Mouse (Mus musculus): ENCODE results near the gene Lrtm2.
"Not testable (repeated sequence)": the region's sequence is repeated elsewhere in the genome, so short reads cannot be mapped to it uniquely, and the experiment has no call there.

Gene Lrtm2

DNA sequence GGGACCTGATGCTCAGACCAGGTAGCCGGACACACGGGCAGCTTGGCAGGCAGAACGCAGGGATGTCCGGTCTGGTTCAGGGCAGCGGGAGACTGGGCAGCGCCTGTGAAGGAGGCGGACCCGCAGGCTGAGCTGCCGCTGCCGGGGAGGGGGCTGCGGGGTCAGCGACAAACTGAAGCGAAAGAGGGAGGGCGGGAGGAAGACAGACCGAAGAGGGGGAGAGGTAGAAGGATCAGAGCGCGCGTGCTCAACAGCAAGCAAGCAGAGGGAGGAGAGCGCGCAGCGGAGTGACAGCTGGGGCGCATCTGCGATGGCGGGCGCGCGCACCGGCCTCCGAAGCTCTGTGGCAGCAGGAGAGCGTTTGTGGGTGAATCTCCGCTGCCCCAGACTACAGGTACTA is at the start of gene Lrtm2:
TSS of gene Lrtm2 (minus strand) at position 261 of the 400 bp plus-strand sequence.
- DNase-seq: peak; percentile 14

DNA sequence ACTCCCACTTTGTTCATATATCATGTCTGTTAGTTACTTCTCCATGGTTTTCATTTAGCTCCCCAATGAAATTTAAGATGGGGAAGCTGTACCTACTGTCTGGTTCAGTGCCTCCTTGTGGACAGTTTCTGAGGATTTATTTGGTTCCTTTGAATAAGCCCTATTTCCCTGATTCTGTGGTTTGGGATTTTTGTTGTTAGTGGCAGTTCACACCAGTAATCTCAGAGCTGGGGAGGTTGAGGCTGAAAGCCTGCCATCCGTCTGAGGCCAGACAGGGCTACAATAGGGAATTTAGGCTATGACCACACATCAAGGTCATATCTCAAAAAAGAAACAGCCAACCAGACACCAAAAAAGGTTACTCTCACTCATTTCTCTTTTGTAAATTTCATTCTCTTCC is 48.1 kb upstream of the Lrtm2 start:
- no peak for DNase-seq

DNA sequence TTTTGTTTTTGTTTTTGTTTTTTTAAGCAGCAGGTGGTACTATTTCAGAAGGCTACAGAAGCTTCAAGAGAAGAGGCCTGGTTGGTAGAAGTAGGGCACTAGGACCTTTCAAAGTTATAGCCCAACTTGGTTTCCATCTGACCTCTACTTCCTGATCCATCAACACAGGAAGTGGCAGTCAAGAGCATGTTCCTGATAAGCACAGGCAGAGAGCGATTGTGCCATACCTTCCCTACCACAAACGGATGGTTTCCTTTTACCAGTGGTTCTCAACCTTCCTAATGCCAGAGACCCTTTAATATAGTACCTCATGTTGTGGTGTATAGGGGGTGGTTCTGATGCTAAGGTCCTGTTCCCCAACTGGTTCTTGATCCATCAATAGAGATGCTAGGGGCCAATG is 47.0 kb upstream of the Lrtm2 start:
- peak; percentile 18 for DNase-seq

- DNase-seq: no peak
Observed at GRCm38 (mm10) chr6:119375035-119375434, 44.5 kb upstream of the Lrtm2 start.

DNA sequence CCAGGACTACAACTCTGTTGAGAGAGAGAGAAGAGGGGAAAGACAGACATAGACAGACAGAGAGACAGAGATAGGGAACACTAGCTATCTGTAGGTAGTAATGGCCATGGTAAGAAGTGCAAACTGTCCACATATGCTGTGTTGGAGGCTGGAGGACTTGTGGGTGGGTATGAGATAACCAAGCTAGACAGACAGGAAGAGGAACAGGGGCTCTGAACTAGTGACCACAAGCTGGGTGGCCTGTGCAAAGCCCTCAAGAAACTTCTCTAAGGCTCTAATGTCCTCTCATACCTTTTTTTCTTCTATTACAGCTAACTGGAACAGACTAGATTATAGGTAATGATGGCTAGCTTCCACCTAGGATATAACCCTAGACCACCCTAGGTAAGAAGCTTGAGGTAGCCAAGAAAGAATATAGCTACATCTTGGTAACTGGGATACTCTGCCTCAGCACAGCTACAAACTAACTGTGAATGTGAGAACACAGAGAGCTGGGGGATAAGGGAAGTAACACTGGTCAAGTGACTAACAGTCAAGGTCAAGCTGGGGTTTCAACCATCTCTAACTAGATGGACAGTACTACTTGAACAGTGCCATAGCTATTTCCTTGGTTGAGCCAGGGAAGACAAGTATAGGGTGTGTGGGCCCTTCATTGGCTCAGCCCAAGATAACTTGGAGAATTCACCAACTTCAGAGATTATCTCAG is 42.6 kb upstream of the Lrtm2 start:
- no peak for DNase-seq

DNA sequence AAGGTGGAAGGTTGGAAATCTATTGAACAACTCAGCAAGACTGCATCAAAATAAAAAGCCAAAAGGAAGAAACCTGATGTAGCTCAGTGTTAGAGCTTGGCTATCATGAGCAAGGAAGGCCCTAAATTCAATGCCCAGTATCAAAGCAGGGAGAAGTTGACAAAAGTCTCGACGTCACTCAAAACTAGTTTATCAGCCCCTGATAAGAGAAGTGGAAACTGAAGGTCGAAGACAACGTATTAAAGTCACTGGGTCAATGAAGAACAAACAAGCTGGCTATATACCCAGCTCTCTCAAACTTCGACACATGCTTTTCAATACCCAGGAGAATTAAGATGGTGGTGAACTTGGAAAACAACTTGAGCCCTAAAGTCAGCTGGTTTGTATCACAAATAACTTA is 41.7 kb upstream of the Lrtm2 start:
- no peak for DNase-seq

- DNase-seq: no peak
Observed at GRCm38 (mm10) chr6:119371624-119372023, 41.1 kb upstream of the Lrtm2 start.

DNA sequence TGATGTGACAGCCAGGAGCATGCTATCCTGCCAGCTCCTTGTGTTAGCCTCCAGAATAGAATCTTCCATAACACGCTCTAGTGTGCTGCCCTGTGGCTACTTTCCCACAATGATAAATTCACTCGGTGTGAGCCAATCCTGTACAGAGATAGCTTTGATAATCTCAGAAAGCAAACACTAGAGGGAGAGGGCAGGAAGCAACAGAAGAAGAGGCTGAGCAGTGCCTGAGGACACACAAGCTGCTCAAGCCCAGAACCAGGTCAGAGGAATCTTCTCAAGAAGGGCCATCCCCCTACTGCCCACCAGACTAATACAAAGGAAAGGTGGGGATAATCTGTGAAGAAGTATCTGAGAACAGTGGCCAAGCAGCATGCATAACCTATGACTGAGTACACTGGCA is 36.8 kb upstream of the Lrtm2 start:
- DNase-seq: no peak

GRCm38 (mm10) chr6:119366800-119367199 is 36.2 kb upstream of the Lrtm2 start:
- not testable (repeated sequence) for DNase-seq

GRCm38 (mm10) chr6:119363593-119363992 is 33.0 kb upstream of the Lrtm2 start:
- DNase-seq: no peak

DNA sequence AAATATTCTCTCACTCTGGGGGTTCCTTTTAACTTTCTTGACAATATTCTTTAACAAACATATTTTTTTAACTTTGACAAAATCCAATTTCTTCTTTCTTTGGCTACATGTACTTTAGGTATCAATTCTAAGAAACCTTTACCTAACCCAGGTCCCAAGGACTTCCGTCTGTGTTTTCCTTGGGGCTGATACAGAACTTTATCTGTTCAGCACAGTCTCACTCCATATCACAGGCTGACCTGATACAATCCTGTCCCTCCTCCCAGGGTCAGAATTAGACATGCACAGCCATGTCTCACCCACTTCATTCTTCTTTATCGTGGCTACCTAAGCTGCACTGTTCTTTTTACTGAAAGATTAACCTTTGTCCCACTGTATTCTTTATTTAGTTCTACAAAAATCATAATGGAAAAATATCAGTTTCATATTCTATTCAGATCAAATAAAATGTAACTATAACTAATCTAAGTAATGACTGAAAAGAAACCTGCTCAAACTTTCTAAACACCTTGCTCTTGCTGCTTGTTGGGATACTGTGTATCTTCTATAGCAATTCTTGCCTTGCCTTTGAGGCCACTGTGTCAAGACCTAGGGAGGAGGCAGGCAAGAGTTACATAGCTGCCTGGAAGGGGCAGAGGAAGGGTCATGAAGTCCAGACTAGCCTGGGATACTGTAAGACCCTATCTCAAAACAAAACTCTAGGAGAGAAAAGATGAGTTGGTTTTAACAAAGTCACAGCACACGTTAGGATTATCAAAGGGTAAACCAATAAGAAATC is 30.5 kb upstream of the Lrtm2 start:
- DNase-seq: no peak

DNA sequence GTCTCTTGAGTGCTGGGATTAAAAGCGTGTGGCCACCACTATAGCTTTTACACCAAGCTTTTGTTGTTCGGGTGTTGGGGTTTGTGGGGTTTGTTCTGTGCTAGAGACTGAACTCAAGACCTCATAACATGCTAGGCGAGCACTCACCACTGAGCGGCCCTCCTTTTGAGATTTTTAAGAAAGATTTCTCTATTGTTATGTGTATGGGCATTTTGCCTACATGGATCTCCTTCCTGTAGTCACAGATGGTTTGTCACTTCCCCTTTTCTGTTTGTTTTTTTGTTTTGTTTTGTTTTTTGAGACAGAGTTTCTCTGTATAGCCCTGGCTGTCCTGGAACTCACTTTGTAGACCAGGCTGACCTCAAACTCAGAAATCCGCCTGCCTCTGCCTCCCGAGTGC is 29.7 kb upstream of the Lrtm2 start:
- not testable (repeated sequence) for DNase-seq

DNA sequence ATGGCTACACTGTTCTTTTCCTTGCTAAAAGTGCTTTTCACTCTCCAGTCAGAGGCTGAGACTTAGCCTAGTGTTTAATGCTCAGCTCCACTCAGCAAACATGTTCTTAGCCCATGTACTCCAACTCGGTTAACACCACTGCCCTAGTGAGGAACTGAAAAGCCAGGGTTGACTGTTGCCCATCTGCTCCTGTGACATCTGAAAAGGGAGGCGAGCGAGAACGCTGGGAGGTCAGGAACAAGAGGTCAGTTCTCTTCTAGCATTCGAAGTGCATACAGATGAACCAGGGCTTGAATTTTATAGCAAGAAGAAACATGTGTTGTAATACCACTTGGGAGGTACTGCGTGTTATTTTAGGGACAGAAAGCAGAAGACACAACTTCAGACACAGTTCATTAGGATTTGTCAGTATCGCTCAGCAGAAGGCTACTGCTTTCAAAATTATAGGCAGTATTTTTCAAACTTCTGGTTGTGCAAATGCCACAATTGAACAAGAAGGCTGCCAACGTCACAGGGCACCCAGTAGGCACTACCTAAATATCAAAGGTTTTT is 27.5 kb upstream of the Lrtm2 start:
- DNase-seq: peak; percentile 18

DNA sequence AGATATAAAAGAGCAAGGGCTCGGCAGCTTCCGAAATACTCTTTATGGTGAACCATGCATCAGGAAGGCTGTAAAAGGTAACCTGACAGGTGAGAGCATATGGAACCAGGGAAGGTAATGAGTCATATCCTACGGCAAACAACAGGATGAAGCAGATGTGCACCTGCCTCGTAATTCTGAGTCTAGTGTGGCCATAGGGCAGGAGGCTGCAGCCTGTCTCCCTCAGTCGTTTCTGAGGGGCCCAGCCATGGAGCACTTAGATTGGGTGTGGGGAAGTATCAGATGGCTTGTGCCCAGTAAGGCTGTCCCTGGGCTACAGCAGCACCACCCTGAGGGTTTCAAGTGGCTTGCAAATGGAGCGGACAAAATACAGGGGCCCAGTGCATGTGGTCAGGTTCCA is 21.9 kb upstream of the Lrtm2 start:
- DNase-seq: no peak

- DNase-seq: no peak
Observed at GRCm38 (mm10) chr6:119351656-119352055, 21.1 kb upstream of the Lrtm2 start.

- no peak for DNase-seq
Observed at GRCm38 (mm10) chr6:119350703-119351198, 20.2 kb upstream of the Lrtm2 start.

GRCm38 (mm10) chr6:119348234-119348633 is 17.7 kb upstream of the Lrtm2 start:
- peak; percentile 84 for DNase-seq

- DNase-seq: no peak
Observed at GRCm38 (mm10) chr6:119347813-119348212, 17.2 kb upstream of the Lrtm2 start.

DNA sequence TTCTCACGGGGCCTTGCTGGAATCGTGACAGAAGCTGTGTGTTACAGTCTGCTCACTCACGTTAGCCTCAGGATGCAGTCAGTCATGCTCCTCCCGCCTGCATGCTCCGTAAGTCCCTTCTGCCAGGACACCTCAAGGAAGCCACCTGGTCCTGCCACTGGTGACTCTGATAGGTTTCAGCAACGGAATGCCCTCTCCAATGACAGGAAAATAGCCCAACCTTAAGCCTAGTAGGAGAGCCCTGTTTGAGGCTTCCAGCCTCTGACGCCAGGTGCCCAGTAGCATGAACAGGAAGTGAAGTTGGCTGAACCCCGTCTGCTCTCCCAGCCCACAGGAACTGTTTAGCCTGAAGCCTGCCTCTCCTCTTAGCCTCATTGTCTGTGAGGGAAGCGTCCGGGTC is 15.7 kb upstream of the Lrtm2 start:
- no peak for DNase-seq

GRCm38 (mm10) chr6:119341409-119341808 is 10.8 kb upstream of the Lrtm2 start:
- DNase-seq: peak; percentile 41

DNA sequence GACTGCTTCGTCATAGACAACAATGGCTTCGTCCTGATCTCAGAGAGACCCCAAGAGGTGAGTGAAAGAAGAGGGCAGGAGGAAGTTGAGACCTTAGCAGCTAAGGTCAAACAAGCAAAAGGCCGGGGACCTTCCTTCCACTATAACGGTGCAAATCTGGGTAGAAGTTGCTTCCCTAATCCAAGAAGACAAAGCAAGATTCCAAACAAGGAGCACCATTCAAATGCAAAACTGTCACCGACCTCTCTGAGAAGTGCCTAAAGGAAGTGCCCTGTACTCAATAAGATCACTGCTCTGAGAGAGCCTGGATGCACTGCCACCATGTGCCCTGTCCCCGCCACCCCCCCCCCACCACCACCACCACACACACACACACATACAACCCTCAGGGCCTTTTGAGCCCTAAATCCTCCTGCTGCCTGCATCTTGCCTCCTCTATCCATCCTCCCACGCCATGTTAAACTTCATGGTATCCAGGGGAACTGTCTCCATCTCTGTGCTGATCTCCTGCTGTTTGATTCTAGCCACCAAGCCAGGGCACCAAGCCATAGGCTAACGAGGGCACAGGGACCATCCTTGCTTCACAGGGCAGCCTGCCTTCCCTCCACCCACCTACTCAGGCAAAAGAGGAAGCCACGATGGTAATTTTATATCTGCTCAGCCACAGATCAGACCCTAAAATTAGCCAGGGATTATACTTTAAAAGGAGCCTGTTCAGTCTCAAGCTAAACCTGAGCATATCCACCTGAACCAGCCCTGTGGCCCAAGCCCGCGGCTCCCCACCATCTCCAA is 7.8 kb upstream of the Lrtm2 start:
- no peak for DNase-seq

GRCm38 (mm10) chr6:119337287-119337686 is 6.7 kb upstream of the Lrtm2 start:
- DNase-seq: no peak

DNA sequence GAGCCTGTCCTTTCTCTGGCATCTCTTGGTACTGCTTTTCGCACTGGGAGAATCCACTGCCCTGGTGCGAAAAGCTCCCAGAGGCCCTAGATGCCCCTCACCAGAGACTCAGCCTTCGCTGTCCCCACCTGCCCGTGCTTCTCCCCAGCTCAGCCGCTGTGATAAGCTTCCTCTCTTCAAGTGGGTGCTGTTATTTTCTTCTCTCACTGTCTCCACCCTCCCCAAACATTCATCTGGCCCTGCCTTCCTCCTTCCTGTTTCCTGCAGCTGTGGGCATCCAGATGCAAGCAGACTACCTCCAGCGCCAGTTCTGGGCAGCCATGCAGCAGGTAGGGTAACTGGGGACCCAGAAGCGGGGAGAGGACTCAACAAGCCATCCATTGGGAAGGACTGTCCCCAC is 5.6 kb upstream of the Lrtm2 start:
- DNase-seq: no peak
